Mouse (Mus musculus): Measurements from ENCODE around the gene Anapc2.

DNA sequence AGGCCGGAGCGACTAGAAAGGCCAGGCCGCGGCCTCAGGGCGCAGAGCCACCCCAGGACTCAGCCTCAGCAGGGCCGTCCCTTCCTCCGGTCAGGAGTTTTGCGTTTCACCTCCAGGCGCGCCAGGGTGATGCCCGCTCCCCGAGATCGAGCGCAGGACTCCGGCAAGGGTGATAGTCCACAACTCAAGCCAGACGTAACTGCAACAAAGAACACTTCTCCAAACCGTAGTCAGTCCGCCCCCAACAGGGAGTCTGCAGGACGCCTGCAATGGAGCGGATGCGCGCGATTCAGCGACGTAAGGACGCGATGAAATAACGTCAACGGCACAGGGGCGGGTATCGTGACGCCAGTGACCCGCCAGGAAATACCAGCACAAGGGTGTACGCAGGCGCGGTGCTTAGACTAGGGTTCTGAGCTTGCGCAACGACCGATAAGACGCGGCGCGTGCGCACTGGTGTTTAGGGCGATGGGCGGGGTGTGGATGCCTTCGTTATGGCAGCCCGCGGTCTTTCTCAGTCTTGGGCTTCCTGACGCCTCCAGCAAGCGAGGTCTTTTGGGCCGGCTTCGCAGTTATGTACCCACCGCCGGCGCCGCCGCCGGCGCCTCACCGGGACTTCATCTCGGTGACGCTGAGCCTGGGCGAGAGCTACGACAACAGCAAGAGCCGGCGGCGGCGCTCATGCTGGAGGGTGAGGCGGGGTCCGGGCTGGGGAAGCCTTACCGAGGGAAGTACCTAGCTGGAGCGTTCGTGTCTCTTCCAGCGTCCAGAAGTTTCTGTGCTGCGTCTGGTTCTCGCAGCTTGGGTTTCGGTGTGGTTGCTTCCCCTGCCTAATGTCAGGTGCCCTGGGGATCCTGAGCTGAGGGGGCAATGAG, 60.2 kb downstream of the Anapc2 start, which contains the start of gene Man1b1:
- TF ChIP-seq CTCF (conservative IDR thresholded peaks at IDR 0.05 in 1 of 2, IDR thresholded peaks at IDR 0.05 in 1 of 2; ENCODE audit: low read depth in 2 of 2, low read length in 2 of 2): peak in 1 of 2 experiments; percentile 37; a peak in 1 of 4 replicates
- peak; percentile 94 for TF ChIP-seq IRF4 (IDR thresholded peaks at IDR 0.05; ENCODE audit: low read depth, low read length)
- peak; percentile 88 for TF ChIP-seq POLR2A (IDR thresholded peaks at IDR 0.05; ENCODE audit: low read depth, low read length)
- TF ChIP-seq E2F4 (IDR thresholded peaks at IDR 0.05; ENCODE audit: insufficient replicate concordance, low read depth, low read length): peak; percentile 92; the same call in 1 of the 2 replicates
- peak; percentile 82; the same call in 1 of the 2 replicates for TF ChIP-seq ZMIZ1 (IDR thresholded peaks at IDR 0.05; ENCODE audit: low read depth, low read length)
- peak; percentile 82; the same call in 1 of the 2 replicates for TF ChIP-seq MAX (IDR thresholded peaks at IDR 0.05; ENCODE audit: low read length)
- TF ChIP-seq PAX5 (IDR thresholded peaks at IDR 0.05; ENCODE audit: low read length): no peak
- TF ChIP-seq TBP (conservative IDR thresholded peaks at IDR 0.05; ENCODE audit: low read depth, low read length): peak; percentile 61
- TF ChIP-seq ZNF384 (IDR thresholded peaks at IDR 0.05; ENCODE audit: low read depth, low read length): no peak
- peak; percentile 95 for TF ChIP-seq HCFC1 (IDR thresholded peaks at IDR 0.05; ENCODE audit: low read depth, low read length)
- no peak for TF ChIP-seq UBTF (IDR thresholded peaks at IDR 0.05; ENCODE audit: low read depth, low read length)
- TF ChIP-seq SIN3A (IDR thresholded peaks at IDR 0.05; ENCODE audit: low read length): peak; percentile 97
- peak; percentile 100 for TF ChIP-seq GABPA (IDR thresholded peaks at IDR 0.05; ENCODE audit: insufficient replicate concordance, low read depth, low read length)

All from CH12.LX (cell line).